Mouse (Mus musculus) thymus, adult 2 months (tissue): ENCODE measurements at regions not wholly inside any gene's neighbourhood (a gene's known extent, or its start where the extent isn't known, plus 50 kb on each side); places are given as distances from the start of the nearest gene placed in this dataset.

Experiments
- DNase-seq: peaks from one replicate; pipeline ENCODE4 v3.0.0; 2021
- H3K27ac ChIP-seq: fragments of 200-500 bp; 2 replicates; pipeline ENCODE4 v1.5.1; 2012; ENCODE audit warnings: low read length, control low read depth; ENCODE audit not compliant: control insufficient read depth, insufficient read depth
- H3K27me3 ChIP-seq: fragments of 200-500 bp; 2 replicates; pipeline ENCODE4 v1.6.1; 2012; ENCODE audit warnings: mild to moderate bottlenecking, low read length, moderate library complexity, mixed read lengths; ENCODE audit not compliant: control insufficient read depth, insufficient read depth
- H3K36me3 ChIP-seq: fragments of 200-500 bp; 2 replicates; pipeline ENCODE4 v1.6.1; 2012; ENCODE audit warnings: mild to moderate bottlenecking, low read length, moderate library complexity; ENCODE audit not compliant: control insufficient read depth, insufficient read depth
- H3K4me1 ChIP-seq: fragments of 200-500 bp; replicated peaks from 2 replicates; pipeline ENCODE4 v1.6.1; 2012; ENCODE audit warnings: low read length; ENCODE audit not compliant: control insufficient read depth, insufficient read depth
- H3K4me3 ChIP-seq: fragments of 200-500 bp; 2 replicates; pipeline ENCODE4 v1.5.1; 2012; ENCODE audit warnings: mild to moderate bottlenecking, low read length, control low read depth, moderate library complexity; ENCODE audit not compliant: control insufficient read depth, insufficient read depth
- CTCF ChIP-seq: fragments of 200-500 bp; IDR thresholded peaks from 2 replicates; pipeline ENCODE4 v1.5.1; 2012; ENCODE audit warnings: mild to moderate bottlenecking, control low read depth, low read length, moderate library complexity, borderline replicate concordance; ENCODE audit not compliant: control insufficient read depth, poor library complexity, insufficient read depth; ENCODE audit errors: extremely low read depth
- POLR2A ChIP-seq: fragments of 200-500 bp; IDR thresholded peaks from 2 replicates; pipeline ENCODE4 v1.6.1; 2012; ENCODE audit warnings: mild to moderate bottlenecking, low read length, control low read depth, moderate library complexity; ENCODE audit not compliant: control insufficient read depth, poor library complexity, insufficient read depth; ENCODE audit errors: extremely low read depth
- WGBS: fragments of 180-500 bp; shearing (Covaris S2); methylation state at CpG from one replicate; pipeline ENCODE4 v1.1.7; 2018; 5-methylcytosine and 5-hydroxymethylcytosine counted together

DNA sequence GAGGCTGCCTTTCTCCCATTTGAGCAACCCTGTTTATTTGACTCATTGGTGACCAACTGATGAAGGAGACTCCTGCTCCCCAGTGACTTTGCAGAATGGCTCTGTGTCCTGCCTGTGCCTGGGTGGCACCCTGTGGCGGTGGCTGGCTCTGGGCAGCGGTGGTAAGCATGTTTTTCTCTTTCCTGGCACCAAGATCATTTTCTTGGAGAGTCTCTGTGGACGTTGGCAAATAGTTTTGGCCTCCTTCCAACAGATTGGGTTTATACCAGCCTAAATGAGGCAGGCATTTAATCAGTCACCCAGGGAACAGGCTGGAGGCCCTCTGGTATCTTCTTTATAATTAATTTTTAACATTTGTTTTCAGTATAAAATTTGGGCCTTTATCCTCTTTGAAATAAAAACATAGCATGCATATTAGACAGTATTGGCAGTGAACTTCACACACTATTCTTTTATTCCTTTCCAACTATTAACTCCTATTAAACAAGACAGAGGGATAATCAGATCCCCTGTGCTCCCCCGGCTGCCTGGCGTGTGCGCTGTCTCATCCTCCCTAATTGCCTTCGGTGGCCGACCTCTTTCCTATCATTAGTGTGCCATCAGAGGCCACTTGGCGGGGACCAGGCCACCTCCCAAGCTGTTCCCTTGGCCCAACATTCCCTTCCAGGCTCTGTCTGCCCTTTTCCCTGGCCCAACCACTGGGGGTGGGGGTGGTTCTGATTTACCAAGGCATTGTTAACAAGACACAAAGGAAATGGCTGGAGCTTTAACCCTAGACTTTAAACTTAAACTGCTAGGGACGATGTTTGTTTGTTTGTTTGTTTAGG lies 111.8 kb upstream of the Topaz1 start:
- TF ChIP-seq POLR2A = no peak
- TF ChIP-seq CTCF = no peak
- WGBS = 78% methylated on average over 10 of the region's 10 CpGs
- peaks cover 2% of the 10 kb centered on the region; the same call in 1 of the 2 replicates for H3K4me1 ChIP-seq
- no peak for DNase-seq
- H3K27me3 ChIP-seq = 0 out of 2 replicates have a peak, but pooled peaks cover 2% of the 10 kb centered on the region
- no peaks in the 10 kb centered on the region for H3K36me3 ChIP-seq
- H3K4me3 ChIP-seq = no peak overlapping the region
- H3K27ac ChIP-seq = no peak overlapping the region

GRCm38 (mm10) chr9:122637591-122637990 lies 109.6 kb upstream of the Topaz1 start:
- Histone ChIP-seq H3K4me1 (peaks cover 2% of the 10 kb centered on the region; the same call in 1 of the 2 replicates), H3K36me3 (no peaks in the 10 kb centered on the region), H3K27me3 (no peaks in the 10 kb centered on the region), H3K4me3 (no peak overlapping the region), H3K27ac (no peak overlapping the region)
- no peak for TF ChIP-seq CTCF
- TF ChIP-seq POLR2A = no peak
- no peak for DNase-seq
- WGBS = 70% methylated on average over 3 of the region's 3 CpGs

GRCm38 (mm10) chr9:122639239-122639638 lies 107.9 kb upstream of the Topaz1 start:
- no peak for DNase-seq
- H3K4me3 ChIP-seq = no peak overlapping the region
- no peaks in the 10 kb centered on the region for H3K36me3 ChIP-seq
- 93% methylated on average over 4 of the region's 4 CpGs for WGBS
- peaks cover 2% of the 10 kb centered on the region; the same call in 1 of the 2 replicates for H3K4me1 ChIP-seq
- TF ChIP-seq POLR2A (no peak), CTCF (no peak)
- no peaks in the 10 kb centered on the region for H3K27me3 ChIP-seq
- H3K27ac ChIP-seq = no peak overlapping the region

DNA sequence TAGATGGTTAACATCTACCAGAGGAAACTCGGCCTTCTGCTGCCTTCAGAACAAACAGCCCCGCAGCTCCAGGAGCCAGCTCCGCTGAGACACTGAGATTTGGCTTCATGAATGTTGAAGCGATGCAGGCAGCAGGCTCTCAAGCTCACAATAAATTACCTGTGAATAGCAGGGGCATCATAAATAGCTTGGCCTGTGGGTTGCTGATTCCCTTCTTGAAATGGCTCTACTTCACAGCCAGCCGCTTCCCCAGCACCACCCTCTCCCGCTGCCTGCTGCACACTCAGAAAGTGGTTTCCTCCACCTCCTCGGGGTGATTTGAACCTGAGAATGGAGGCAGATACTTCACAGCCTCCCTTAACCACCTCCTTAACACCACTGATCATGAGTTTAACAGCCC lies 104.2 kb upstream of the Topaz1 start:
- no peak overlapping the region for H3K27ac ChIP-seq
- WGBS = 47% methylated on average over 7 of the region's 7 CpGs
- no peak for DNase-seq
- H3K36me3 ChIP-seq = no peaks in the 10 kb centered on the region
- TF ChIP-seq CTCF = no peak
- no peak for TF ChIP-seq POLR2A
- no peaks in the 10 kb centered on the region for H3K27me3 ChIP-seq
- no peaks in the 10 kb centered on the region for H3K4me1 ChIP-seq
- no peak overlapping the region for H3K4me3 ChIP-seq

- Histone ChIP-seq H3K27ac (no peak overlapping the region), H3K27me3 (no peaks in the 10 kb centered on the region), H3K4me1 (no peaks in the 10 kb centered on the region), H3K36me3 (no peaks in the 10 kb centered on the region), H3K4me3 (no peak overlapping the region)
- TF ChIP-seq POLR2A (no peak), CTCF (no peak)
- no peak for DNase-seq
- WGBS = 59% methylated on average over 5 of the region's 5 CpGs
These were observed 101.6 kb upstream of the Topaz1 start for GRCm38 (mm10) chr9:122645569-122645968.

GRCm38 (mm10) chr9:122650862-122651261 lies 96.3 kb upstream of the Topaz1 start:
- H3K36me3 ChIP-seq = no peaks in the 10 kb centered on the region
- no peak overlapping the region for H3K4me3 ChIP-seq
- H3K4me1 ChIP-seq = no peaks in the 10 kb centered on the region
- 93% methylated on average over 3 of the region's 3 CpGs for WGBS
- DNase-seq = no peak
- TF ChIP-seq POLR2A = no peak
- TF ChIP-seq CTCF = no peak
- H3K27me3 ChIP-seq = no peaks in the 10 kb centered on the region
- H3K27ac ChIP-seq = no peak overlapping the region
